Mouse (Mus musculus) heart, adult 2 months (tissue): ENCODE measurements around the gene Il1rapl2. TPM values are rescaled to one million over a fixed set of nuclear protein-coding genes. Genes with fewer than 3 reads are reported as not detected.
"Not testable (repeated sequence)": the region's sequence is repeated elsewhere in the genome, so short reads cannot be mapped to it uniquely, and the experiment has no call there.

Source experiments
- DNase-seq, 2 experiments: peaks; one replicate each; pipeline ENCODE4 v3.0.0; 2021
- H3K27ac ChIP-seq: fragments of 200-600 bp; 2 replicates; pipeline ENCODE4 v1.8.1; 2022
- H3K27me3 ChIP-seq: fragments of 200-500 bp; 2 replicates; pipeline ENCODE4 v1.6.1; 2012; ENCODE audit warnings: mild to moderate bottlenecking, low read length, inconsistent platforms, mixed read lengths; ENCODE audit not compliant: control insufficient read depth, insufficient read depth
- H3K36me3 ChIP-seq: fragments of 200-500 bp; 2 replicates; pipeline ENCODE4 v1.6.1; 2012; ENCODE audit warnings: low read length, inconsistent platforms; ENCODE audit not compliant: control insufficient read depth, insufficient read depth
- H3K4me1 ChIP-seq: fragments of 200-500 bp; 2 replicates; pipeline ENCODE4 v1.6.1; 2011; ENCODE audit warnings: low read length; ENCODE audit not compliant: control insufficient read depth, insufficient read depth
- H3K4me3 ChIP-seq: fragments of 200-600 bp; 2 replicates; pipeline ENCODE4 v1.8.1; 2022
- H3K79me2 ChIP-seq: fragments of 200-500 bp; replicated peaks from 2 replicates; pipeline ENCODE4 v1.6.1; 2012; ENCODE audit warnings: mild to moderate bottlenecking, inconsistent platforms, low read length, moderate library complexity, mixed read lengths; ENCODE audit not compliant: control insufficient read depth, insufficient read depth
- H3K9ac ChIP-seq: fragments of 200-500 bp; 2 replicates; pipeline ENCODE4 v1.6.1; 2012; ENCODE audit warnings: low read depth, mild to moderate bottlenecking, control low read depth, inconsistent platforms, low read length, mixed read lengths
- CTCF ChIP-seq: fragments of 200-600 bp; IDR thresholded peaks from 2 replicates; pipeline ENCODE4 v1.8.1; 2022; ENCODE audit warnings: antibody characterized with exemption, mild to moderate bottlenecking, moderate library complexity
- EP300 ChIP-seq: fragments of 200-500 bp; IDR thresholded peaks from 2 replicates; pipeline ENCODE4 v1.6.1; 2011; ENCODE audit warnings: low read depth, low read length, control low read depth; ENCODE audit not compliant: insufficient read depth
- POLR2A ChIP-seq: fragments of 200-500 bp; IDR thresholded peaks from 2 replicates; pipeline ENCODE4 v1.6.1; 2011; ENCODE audit warnings: mild to moderate bottlenecking, low read depth, low read length, control low read depth; ENCODE audit not compliant: insufficient read depth
- WGBS: fragments of 180-500 bp; shearing (Covaris S2); methylation state at CpG from one replicate; pipeline ENCODE4 v1.1.7; 2018; 5-methylcytosine and 5-hydroxymethylcytosine counted together
- intact Hi-C: fragments of 180-260 bp; cut with DNase I; formaldehyde crosslinking; loops from one replicate; pipeline ENCODE4 v1.15.1; 2025
- polyA plus RNA-seq: library from polyadenylated mRNA; depleted of rRNA; stranded (reverse); fragments of >200 nt; gene quantifications from 2 replicates; pipeline ENCODE4 v1.2.3, GENCODE M21; 2012
- total RNA-seq, 2 experiments: library from RNA; stranded (reverse); gene quantifications; 2 replicates each; pipeline ENCODE4 v1.2.3; 2021

The Il1rapl2 gene
- total and polyA plus RNA-seq, 3 experiments = not detected

DNA sequence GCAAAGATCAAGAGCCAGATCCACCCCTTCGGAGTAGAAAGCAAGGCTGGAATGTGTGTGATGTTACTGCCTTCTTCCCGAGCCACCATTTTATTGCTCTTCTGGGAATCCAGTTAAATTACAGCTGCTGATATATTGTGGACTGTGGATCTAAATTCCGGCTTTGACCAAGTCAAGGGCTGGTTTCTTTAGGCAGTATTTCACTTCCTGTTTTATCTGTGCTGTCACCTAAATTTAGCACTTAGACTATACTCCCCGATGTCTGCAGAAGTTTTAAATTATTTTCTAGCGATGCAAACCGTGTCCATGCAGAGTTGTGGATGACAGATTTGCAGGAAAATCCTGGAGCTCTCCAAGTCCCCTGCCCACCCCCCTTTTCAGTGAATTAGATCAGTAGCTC lies 533.5 kb downstream of the Il1rapl2 start:
- no peaks in the 10 kb centered on the region for H3K27me3 ChIP-seq
- no peak for DNase-seq
- WGBS = 35% methylated on average over 6 of the region's 6 CpGs
- no peak overlapping the region for H3K27ac ChIP-seq
- H3K79me2 ChIP-seq = no peaks in the 10 kb centered on the region
- no peaks in the 10 kb centered on the region for H3K36me3 ChIP-seq
- H3K9ac ChIP-seq = no peak overlapping the region
- intact Hi-C loops = no loop called here
- no peak overlapping the region for H3K4me3 ChIP-seq
- TF ChIP-seq CTCF (no peak), EP300 (no peak)
- H3K4me1 ChIP-seq = no peaks in the 10 kb centered on the region

DNA sequence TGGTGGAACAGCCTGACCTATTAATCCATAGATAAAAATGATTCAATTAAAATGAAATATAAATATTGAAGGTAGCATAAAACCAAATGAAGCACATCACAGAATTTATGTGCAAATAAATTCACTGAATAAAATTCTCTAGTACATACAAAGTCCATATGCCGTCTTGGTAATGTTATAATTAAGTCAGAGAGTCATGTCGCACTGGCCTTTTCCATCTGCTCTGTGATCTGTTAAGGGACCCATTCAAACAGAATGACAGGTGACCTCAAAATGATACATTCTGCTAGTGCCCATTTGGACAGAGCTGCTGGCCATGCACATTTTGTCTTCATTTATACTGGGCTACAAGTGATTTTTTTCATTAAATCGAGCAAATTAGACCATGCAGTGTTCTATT lies 534.3 kb downstream of the Il1rapl2 start:
- WGBS = 72% methylated on average over 3 of the region's 3 CpGs
- H3K36me3 ChIP-seq = no peaks in the 10 kb centered on the region
- no peaks in the 10 kb centered on the region for H3K4me1 ChIP-seq
- no peak overlapping the region for H3K4me3 ChIP-seq
- TF ChIP-seq CTCF = no peak
- no peak for TF ChIP-seq POLR2A
- no peak for TF ChIP-seq EP300
- no peak overlapping the region for H3K27ac ChIP-seq
- H3K27me3 ChIP-seq = no peaks in the 10 kb centered on the region
- intact Hi-C loops = no loop called here
- H3K9ac ChIP-seq = no peak overlapping the region
- no peak for DNase-seq
- H3K79me2 ChIP-seq = no peaks in the 10 kb centered on the region

DNA sequence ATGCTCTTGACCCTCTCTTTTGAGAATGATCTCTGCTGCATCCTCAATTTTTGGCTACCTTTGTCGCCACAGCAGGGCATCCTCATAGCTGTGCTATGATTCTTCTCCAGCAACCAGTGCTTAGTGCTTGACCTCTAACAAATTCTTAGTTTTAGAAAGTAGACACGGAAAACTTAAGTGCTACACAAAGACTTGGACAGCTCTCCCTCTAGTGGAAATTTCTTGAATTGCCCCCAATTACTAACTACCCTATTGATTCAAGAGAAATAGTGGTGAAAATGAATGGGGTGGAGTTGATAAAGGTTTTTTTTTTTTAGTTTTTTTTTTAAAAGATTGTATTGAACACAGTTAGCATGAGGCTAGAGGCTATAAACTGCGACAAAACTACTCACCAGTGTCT lies 599.7 kb downstream of the Il1rapl2 start:
- TF ChIP-seq POLR2A (no peak), CTCF (peak; percentile 67)
- no peak for DNase-seq
- intact Hi-C loops = no loop called here

DNA sequence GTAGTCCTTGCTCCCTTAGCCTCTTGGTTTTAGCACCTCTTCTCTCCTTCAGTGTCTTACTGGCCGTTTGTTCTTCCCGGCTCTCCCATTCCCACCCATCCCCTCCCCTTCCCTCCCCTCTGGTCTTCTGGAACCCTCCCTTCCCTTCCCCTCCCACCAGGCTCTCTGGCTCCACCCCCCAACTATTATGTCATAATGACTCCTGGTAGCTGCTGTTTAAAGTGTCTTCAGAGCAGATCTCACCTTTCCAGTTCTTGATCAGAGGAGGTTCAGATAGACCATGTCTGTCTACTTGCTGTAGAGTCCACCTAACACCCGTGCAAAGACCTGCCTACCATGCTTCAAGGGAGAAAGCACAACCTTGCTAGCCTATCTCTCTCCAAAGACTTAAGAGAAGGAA lies 639.1 kb downstream of the Il1rapl2 start, which contains the start of gene Tex13a:
Gene Tex13a, minus strand, starts transcription at position 101 of the 400 bp plus-strand sequence.
- Histone ChIP-seq H3K79me2 (no peaks in the 10 kb centered on the region), H3K9ac (no peak within 1 kb of the TSS), H3K4me3 (no peak within 1 kb of the TSS), H3K27me3 (no peaks in the 10 kb centered on the region), H3K27ac (no peak within 1 kb of the TSS), H3K36me3 (no peaks in the 10 kb centered on the region), H3K4me1 (no peaks in the 10 kb centered on the region)
- no peak for TF ChIP-seq CTCF
- no peak for TF ChIP-seq POLR2A
- TF ChIP-seq EP300 = no peak
- no peak for DNase-seq
- intact Hi-C loops = loop anchor here (10.0 kb wide), 2 partner anchors 65 to 395 kb away; no protein-coding TSS in a partner anchor
- 82% methylated on average over 3 of the region's 3 CpGs for WGBS

More for the DNA sequence above, 599.7 kb downstream of the Il1rapl2 start:
- WGBS = 16% methylated on average over 3 of the region's 3 CpGs
- Histone ChIP-seq H3K27me3 (no peaks in the 10 kb centered on the region), H3K79me2 (no peaks in the 10 kb centered on the region), H3K9ac (no peak overlapping the region), H3K27ac (no peak overlapping the region), H3K4me1 (no peaks in the 10 kb centered on the region), H3K4me3 (no peak overlapping the region), H3K36me3 (no peaks in the 10 kb centered on the region)

DNA sequence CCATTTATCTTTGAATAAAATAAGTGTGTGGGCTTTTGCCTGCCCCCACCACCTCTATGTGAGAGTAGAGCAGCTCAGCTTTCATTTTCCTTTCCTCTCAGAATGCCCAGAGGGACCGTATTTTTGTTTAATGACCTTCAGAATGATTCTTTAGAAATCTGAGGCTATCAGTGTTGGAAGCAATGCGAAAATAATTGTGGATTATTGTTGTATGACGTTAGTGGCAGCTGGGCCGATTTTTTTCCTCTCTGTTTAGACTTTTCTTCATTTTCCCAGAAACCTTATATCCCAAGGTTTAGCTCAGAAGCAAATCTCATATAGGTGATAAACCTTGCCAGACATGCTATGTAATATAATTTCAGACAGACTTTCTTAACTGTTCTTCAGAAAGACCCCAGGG lies 664.2 kb downstream of the Il1rapl2 start:
- no peak for DNase-seq
- WGBS = 56% methylated on average over 4 of the region's 4 CpGs
- intact Hi-C loops = no loop called here
- Histone ChIP-seq H3K4me1 (no peaks in the 10 kb centered on the region), H3K9ac (no peak overlapping the region), H3K27me3 (no peaks in the 10 kb centered on the region), H3K27ac (no peak overlapping the region), H3K4me3 (no peak overlapping the region), H3K36me3 (no peaks in the 10 kb centered on the region), H3K79me2 (no peaks in the 10 kb centered on the region)
- no peak for TF ChIP-seq EP300
- no peak for TF ChIP-seq POLR2A
- no peak for TF ChIP-seq CTCF

DNA sequence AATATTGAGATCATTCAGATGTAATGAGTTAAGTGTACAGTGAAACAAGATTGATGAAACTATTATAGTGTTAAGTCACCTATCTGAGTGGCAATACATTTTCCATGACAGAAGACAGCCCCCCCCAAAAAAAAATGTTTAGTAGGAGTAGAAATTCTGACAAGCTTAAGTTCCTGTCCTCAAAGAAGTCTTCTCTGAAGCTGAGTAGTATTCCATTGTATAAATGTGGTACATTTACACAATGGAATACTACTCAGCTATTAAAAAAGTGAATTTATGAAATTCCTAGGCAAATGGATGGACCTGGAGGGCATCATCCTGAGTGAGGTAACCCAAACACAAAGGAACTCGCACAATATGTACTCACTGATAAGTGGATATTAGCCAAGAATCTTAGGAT lies 778.3 kb downstream of the Il1rapl2 start:
- H3K9ac ChIP-seq, H3K79me2 ChIP-seq, H3K4me1 ChIP-seq, intact Hi-C loops, H3K4me3 ChIP-seq, H3K27me3 ChIP-seq, H3K27ac ChIP-seq, DNase-seq, H3K36me3 ChIP-seq: not testable (repeated sequence)
- WGBS = 56% methylated on average over 1 of the region's 1 CpGs
